ENCODE assay signal across 9 mouse cellular contexts in the genomic region with DNA sequence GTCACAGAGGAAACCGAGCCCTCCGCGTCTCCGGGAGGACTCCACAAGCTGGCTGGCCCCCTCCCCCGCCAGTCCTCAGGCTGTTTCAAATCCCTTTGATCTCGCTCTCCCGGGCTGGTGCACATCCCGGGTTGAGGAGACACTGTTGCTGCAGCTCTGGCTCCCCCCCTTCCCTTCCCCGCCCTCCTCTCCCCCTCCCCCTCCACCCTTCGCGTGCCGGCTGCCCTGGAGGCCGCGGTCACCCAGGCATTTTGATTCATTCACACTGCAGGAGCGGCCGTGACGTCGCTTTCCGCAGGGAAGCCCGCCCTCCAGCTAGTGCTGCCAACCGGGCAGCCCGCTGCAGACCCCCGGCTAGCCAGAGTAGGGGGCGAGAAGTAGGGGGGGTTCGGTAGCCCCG. TPM values are rescaled to one million over a fixed set of nuclear protein-coding genes. Genes with fewer than 3 reads are reported as not detected.
DNase-seq lines count a peak whose midpoint lies in the region; ATAC-seq and TF ChIP-seq lines count a peak whose summit lies in the region.
"Had no signal": no experiment of that assay in that cellular context is flagged by ENCODE, and none has a peak within 500 bp of the region (broad histone marks: within the 10 kb centered on the region; RNA-seq: fewer than 3 reads in every experiment).

No protein-coding gene starts in this region.

- no peak overlapping the region for H3K9ac ChIP-seq in heart, adult 2 months (ENCODE audit: low read depth, low read length)
- H3K9ac ChIP-seq in heart, embryonic 12.5 days: peak overlapping the region; percentile 42
- no peak overlapping the region; the same call in 1 of the 2 replicates for H3K9ac ChIP-seq in limb, embryonic 14.5 days (ENCODE audit: low read depth, low read length, severe bottlenecking)

- no peak for TF ChIP-seq EP300 in heart, adult 2 months (IDR thresholded peaks at IDR 0.05; ENCODE audit: insufficient read depth, low read depth, low read length)

- peak overlapping the region; percentile 100 for H3K4me2 ChIP-seq in heart, embryonic 12.5 days
- H3K4me2 ChIP-seq in limb, embryonic 14.5 days (replicated peaks; ENCODE audit: low read depth, low read length, severe bottlenecking): peak overlapping the region; percentile 75

- TF ChIP-seq CTCF in heart, adult 2 months (IDR thresholded peaks at IDR 0.05): no peak

- no peaks in the 10 kb centered on the region for H3K4me1 ChIP-seq in heart, adult 2 months (ENCODE audit: control insufficient read depth, insufficient read depth, low read length)
- H3K4me1 ChIP-seq in heart, embryonic 12.5 days (replicated peaks): peaks cover 39% of the 10 kb centered on the region
- peaks cover 12% of the 10 kb centered on the region; the same call in 1 of the 2 replicates for H3K4me1 ChIP-seq in limb, embryonic 14.5 days (ENCODE audit: control insufficient read depth, insufficient read depth, low read length)

- TF ChIP-seq POLR2A in heart, adult 2 months (IDR thresholded peaks at IDR 0.05; ENCODE audit: insufficient read depth, low read depth, low read length): no peak
- no peak for TF ChIP-seq POLR2A in limb, embryonic 14.5 days (IDR thresholded peaks at IDR 0.05; ENCODE audit: borderline replicate concordance, extremely low read depth, insufficient read depth, insufficient read length)

- peak; percentile 6 to 27 for DNase-seq in heart, adult 2 months
- DNase-seq in heart, adult 8-10 months (ENCODE audit: low spot score): no peak
- peak; percentile 54 for DNase-seq in Muller cell, postnatal 12 days (ENCODE audit: inconsistent ontology term)
- no peak for DNase-seq in limb, embryonic 14.5 days (ENCODE audit: low spot score)
- DNase-seq in retina, postnatal 1 day: peak; percentile 87
- DNase-seq in spleen, postnatal 10 days (ENCODE audit: low spot score in 2 of 2): no peak
- DNase-seq in cerebellum, adult 11-12 months: no peak

- ATAC-seq in heart, embryonic 12.5 days (ENCODE audit: insufficient number of reproducible peaks, low FRiP score): 0 out of 2 replicates have a peak, but pooled peaks have one; percentile 33
- peak; percentile 37; the same call in 1 of the 2 replicates for ATAC-seq in limb, embryonic 14.5 days (ENCODE audit: low FRiP score, low read depth)
- ATAC-seq: Patski had no signal

- no peaks in the 10 kb centered on the region for H3K9me3 ChIP-seq in heart, embryonic 12.5 days (replicated peaks)
- H3K9me3 ChIP-seq in limb, embryonic 14.5 days (ENCODE audit: control insufficient read depth, low read length): no peaks in the 10 kb centered on the region

- H3K4me3 ChIP-seq in heart, adult 2 months: peak overlapping the region; percentile 46
- H3K4me3 ChIP-seq in heart, embryonic 12.5 days: peak overlapping the region; percentile 68
- peak overlapping the region; percentile 42 for H3K4me3 ChIP-seq in limb, embryonic 14.5 days (replicated peaks; ENCODE audit: low read length)

- H3K27me3 ChIP-seq in heart, adult 2 months (ENCODE audit: control insufficient read depth, insufficient read depth, low read length): peaks cover 40% of the 10 kb centered on the region
- H3K27me3 ChIP-seq in heart, embryonic 12.5 days (replicated peaks): peaks cover 83% of the 10 kb centered on the region
- H3K27me3 ChIP-seq in limb, embryonic 14.5 days (ENCODE audit: control insufficient read depth, insufficient read depth, low read length): peaks cover 87% of the 10 kb centered on the region

- no peak overlapping the region for H3K27ac ChIP-seq in heart, adult 2 months
- H3K27ac ChIP-seq in heart, embryonic 12.5 days (ENCODE audit: poor library complexity, severe bottlenecking): no peak overlapping the region
- H3K27ac ChIP-seq in limb, embryonic 14.5 days (replicated peaks; ENCODE audit: low read depth, low read length): no peak overlapping the region

- WGBS in heart, adult 2 months: under 1% methylated on average over 25 of the region's 26 CpGs
- 0% methylated on average over 26 of the region's 26 CpGs for WGBS in heart, embryonic 12.5 days
- WGBS in limb, embryonic 14.5 days: 0% methylated on average over 24 of the region's 26 CpGs

- H3K79me2 ChIP-seq in heart, adult 2 months (replicated peaks; ENCODE audit: control insufficient read depth, insufficient read depth, low read length): no peaks in the 10 kb centered on the region

- H3K36me3 ChIP-seq in heart, adult 2 months (ENCODE audit: control insufficient read depth, insufficient read depth, low read length): no peaks in the 10 kb centered on the region
- H3K36me3 ChIP-seq in heart, embryonic 12.5 days: no peaks in the 10 kb centered on the region
- H3K36me3 ChIP-seq in limb, embryonic 14.5 days (ENCODE audit: control insufficient read depth, insufficient read depth, low read length): no peaks in the 10 kb centered on the region

- intact Hi-C loops in heart, adult 2 months (cut with DNase I): no loop called here

RNA-seq across cellular contexts. Expression of a gene that starts 9.5 kb away (rescaled TPM):
- not detected for total RNA-seq in heart, adult 2 months (2021)
- polyA plus RNA-seq in heart, adult 2 months (2012; rRNA removed): not detected in 2 replicates
- not detected for total RNA-seq in heart, adult 8-10 months (2022)
- not detected in 2 replicates for polyA plus RNA-seq in heart, embryonic 12.5 days (2016; fragmentation: Nextera tagmentation; extraction: Ambion mirVana)
- polyA plus RNA-seq in limb, embryonic 14.5 days (2012; rRNA removed): not detected in 2 replicates
- polyA plus RNA-seq in limb, embryonic 14.5 days (2014; fragmentation: Nextera tagmentation; extraction: Ambion mirVana): not detected in 2 replicates
- polyA plus RNA-seq: Patski had no signal

Comparison
In these comparisons a context has a peak if more than half of its experiments do, and no peak if none do; other contexts are left out.
1. DNase-seq: peak in heart, adult 2 months (2 of 2), Muller cell, postnatal 12 days (single experiment) and retina, postnatal 1 day (single experiment); none in heart, adult 8-10 months (single experiment), limb, embryonic 14.5 days (single experiment), spleen, postnatal 10 days (0 of 2) and cerebellum, adult 11-12 months (single experiment).
2. Peak in every context shown above with its lines, with median percentiles within 50 percentile points of each other: H3K4me3 ChIP-seq.